Mouse (Mus musculus): ENCODE measurements around the gene Hist1h1c. TPM values are rescaled to one million over a fixed set of nuclear protein-coding genes. Genes with fewer than 3 reads are reported as not detected.

Hist1h1c gene
- total RNA-seq (2023), result 1,000 to 10,000 TPM; 1,619 to 1,663 TPM

DNA sequence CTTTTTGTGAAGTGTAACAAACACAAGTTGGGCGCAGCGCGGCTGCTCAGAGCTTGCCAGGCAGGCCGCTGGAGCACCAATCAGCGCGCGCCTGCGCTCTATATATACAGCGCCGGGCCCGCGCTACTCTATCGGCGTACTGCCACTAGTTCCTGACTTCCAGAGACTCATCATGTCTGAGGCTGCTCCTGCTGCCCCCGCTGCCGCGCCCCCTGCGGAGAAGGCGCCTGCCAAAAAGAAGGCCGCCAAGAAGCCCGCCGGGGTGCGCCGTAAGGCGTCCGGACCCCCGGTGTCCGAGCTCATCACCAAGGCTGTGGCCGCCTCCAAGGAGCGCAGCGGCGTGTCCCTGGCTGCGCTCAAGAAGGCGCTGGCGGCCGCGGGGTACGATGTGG, at the start of gene Hist1h1c:
Gene Hist1h1c, plus strand, starts transcription at position 132 of the 392 bp plus-strand sequence.

DNA sequence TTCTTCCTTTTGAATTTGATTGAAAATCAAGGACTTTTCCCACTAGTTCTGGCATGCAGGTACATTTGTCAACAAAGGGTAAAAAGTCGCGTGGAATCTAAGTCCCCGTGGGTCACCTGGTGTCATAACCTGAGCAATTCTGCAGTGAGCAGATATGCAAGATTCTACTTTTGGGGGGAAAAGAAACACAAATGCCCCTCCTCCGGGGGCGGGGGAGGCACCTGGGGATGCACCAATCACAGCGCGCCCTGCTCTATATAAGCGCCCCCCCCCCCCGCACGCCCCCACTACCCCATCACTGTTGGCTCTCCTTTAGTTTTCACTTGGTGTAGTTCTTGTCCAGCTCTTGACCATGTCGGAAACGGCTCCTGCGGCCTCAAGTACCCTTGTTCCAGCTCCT, 43.1 kb upstream of the Hist1h1c start, which contains the start of gene Hist1h1t:
Gene Hist1h1t, plus strand, starts transcription at position 301 of the 400 bp plus-strand sequence.

DNA sequence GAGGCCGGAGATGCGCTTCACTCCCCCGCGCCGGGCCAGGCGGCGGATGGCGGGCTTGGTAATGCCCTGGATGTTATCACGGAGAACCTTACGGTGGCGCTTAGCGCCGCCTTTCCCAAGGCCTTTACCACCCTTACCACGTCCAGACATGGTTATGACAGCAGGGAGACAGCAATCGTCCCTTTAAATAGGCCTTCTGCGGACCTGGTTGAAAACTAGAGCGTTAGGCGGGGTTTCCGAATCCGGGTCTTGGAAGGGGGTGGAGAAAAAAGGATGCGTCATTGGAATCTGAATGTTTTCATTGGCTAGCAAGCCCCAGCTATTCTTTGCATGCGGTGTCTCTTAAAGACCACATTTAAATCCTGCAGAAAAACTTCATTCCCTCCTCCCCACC, 40.3 kb upstream of the Hist1h1c start, which contains the start of gene Hist1h4c:
Gene Hist1h4c, minus strand, starts transcription at position 155 of the 394 bp plus-strand sequence.

DNA sequence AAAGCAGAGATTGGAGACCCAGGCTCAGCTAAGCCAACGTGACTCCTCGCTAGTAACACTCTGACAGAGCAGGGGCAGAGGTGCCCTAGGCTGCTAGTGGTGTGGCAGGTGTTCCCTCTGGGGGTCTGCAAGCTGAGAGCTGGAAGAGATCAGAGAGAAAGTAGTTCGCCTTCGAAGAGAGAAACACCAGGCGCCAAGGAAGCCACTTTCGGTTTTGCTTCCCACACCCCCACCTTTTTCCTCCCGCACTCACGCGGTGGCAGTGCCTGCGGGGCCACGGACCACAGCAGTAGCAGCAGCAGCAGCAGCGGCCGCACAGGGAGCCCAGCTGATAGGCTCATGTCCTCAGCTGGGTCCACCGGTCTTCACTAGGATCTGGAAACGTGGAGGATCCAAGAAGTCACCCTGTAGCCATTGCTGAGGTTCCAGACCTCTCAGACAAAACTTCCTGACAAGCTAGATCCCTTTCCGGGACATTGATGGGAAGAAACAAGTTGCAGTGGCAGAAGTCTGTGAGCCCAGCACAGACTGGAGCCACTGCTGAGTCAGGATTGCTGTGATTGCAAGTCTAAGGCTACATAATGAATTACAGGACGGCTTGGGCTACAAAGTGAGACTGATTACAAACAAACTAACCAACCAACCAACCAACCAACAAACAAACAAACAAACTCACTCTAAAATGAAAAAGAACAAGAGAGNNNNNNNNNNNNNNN, 28.1 kb upstream of the Hist1h1c start, which contains the start of gene Hfe:
Gene Hfe, minus strand, starts transcription at position 481 of the 716 bp plus-strand sequence.

DNA sequence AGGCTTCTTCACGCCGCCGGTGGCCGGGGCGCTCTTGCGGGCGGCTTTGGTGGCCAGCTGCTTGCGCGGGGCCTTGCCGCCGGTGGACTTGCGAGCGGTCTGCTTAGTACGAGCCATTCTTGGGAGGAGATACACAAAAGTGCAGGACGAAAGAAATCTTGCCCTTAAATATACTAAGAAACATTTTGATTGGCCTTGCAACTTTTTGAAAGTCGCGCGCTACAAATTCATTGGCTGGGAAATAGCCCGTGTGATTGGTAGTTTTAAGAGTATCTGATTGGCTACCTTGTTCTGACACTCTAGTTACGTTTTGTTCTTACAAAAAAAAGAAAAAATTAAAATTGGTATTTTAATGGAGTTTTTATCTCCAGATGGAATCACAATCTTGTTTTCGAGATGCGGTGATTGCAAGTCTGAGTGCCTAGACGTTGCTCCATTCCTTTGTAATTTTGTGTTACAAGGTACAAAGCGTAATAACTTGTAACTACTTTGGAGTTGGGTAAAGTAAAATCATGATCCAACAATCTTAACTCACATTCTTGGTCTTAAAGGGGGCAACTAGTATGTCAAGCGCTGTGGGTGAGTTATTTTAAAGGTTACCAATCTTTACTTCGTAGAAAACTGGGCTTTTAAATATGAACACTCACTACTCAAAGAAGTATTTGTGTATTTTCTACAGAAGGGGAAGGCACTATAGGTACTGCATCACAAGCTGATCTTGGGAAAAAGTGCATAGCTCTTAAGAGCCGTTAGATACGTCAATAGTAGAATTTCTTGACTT, 7.0 kb downstream of the Hist1h1c start, which contains the start of gene Hist1h3c:
Gene Hist1h3c, minus strand, starts transcription at position 222 of the 781 bp plus-strand sequence.

DNA sequence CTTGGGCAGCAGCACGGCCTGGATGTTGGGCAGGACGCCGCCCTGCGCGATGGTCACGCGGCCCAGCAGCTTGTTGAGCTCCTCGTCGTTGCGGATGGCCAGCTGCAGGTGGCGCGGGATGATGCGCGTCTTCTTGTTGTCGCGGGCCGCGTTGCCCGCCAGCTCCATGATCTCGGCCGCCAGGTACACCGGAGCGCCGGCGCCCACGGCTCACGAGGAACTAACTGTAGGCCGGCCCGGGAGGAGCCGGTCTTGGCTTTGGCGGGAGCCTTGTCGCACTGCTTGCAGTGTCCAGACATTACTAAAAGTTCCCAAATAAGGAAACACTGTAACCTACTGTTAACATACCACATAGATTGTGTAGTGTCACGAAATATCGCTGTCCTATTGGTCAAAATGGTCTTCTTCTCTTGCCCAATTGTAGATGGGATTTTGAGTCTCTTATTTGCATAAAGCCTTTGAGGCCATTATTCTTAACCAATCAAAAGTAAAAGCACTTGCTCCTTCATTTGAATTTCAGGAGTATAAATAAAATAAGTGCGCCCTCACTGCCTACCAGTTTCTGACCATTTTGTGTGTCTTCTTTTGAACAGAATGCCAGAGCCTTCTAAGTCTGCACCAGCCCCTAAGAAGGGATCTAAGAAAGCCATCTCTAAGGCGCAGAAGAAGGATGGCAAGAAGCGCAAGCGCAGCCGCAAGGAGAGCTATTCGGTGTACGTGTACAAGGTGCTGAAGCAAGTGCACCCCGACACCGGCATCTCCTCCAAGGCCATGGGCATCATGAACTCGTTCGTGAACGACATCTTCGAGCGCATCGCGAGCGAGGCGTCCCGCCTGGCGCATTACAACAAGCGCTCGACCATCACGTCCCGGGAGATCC, 7.8 kb downstream of the Hist1h1c start, which contains the start of gene Hist1h2bb:
Gene Hist1h2bb, plus strand, starts transcription at position 534 of the 880 bp plus-strand sequence.

DNA sequence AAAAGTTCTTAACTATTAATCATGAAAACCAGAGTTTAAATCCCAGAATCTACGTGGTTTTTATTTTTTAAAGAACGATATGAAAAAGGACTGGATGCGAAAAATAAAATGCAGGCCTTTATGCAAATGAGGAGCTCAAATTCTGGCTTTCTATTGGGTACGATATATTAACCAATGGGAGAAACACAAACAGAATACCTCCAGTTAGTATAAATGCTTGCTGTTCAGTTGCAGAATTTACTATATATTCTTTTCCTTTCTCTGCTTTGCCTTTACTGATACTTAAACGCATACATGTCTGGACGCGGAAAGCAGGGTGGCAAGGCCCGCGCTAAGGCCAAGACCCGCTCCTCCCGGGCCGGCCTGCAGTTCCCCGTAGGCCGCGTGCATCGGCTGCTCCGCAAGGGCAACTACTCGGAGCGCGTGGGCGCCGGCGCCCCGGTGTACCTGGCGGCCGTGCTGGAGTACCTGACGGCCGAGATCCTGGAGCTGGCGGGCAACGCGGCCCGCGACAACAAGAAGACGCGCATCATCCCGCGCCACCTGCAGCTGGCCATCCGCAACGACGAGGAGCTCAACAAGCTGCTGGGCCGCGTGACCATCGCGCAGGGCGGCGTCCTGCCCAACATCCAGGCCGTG, 12.3 kb downstream of the Hist1h1c start, which contains the start of gene Hist1h2ab:
Gene Hist1h2ab, plus strand, starts transcription at position 288 of the 639 bp plus-strand sequence.

DNA sequence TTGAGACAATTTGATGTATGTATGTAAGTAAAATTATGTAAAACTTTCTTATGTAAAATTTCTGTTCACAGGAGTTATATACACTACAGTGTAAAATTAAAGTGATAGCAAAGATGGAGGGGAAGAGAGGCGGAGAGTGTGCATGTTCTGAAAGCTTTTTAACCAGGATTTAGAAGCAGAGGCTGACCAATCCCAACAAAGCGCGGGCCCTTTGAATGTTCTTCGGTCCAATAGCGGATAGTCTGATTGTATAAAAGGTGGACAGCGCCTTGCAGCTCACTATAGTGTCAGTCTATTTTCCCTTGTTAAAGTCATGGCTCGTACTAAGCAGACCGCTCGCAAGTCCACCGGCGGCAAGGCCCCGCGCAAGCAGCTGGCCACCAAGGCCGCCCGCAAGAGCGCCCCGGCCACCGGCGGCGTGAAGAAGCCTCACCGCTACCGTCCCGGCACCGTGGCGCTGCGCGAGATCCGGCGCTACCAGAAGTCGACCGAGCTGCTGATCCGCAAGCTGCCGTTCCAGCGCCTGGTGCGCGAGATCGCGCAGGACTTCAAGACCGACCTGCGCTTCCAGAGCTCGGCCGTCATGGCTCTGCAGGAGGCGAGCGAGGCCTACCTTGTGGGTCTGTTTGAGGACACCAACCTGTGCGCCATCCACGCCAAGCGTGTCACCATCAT, 13.6 kb downstream of the Hist1h1c start, which contains the start of gene Hist1h3b:
Gene Hist1h3b, plus strand, starts transcription at position 201 of the 675 bp plus-strand sequence.

DNA sequence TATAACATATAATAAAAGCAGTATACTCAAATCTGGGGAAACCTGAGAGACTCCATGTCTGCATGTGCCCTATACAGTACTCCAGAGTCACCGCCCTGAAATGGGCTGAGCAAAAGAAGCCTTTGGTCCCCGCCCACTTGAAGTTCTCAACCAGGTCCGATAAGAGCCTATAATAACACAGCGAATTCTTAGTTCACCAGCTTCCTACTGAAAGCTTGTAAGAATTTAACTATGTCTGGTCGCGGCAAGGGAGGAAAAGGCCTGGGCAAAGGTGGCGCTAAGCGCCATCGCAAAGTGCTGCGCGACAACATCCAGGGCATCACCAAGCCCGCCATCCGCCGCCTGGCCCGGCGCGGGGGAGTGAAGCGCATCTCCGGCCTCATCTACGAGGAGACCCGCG, 18.2 kb downstream of the Hist1h1c start, which contains the start of gene Hist1h4b:
Gene Hist1h4b, plus strand, starts transcription at position 224 of the 400 bp plus-strand sequence.

DNA sequence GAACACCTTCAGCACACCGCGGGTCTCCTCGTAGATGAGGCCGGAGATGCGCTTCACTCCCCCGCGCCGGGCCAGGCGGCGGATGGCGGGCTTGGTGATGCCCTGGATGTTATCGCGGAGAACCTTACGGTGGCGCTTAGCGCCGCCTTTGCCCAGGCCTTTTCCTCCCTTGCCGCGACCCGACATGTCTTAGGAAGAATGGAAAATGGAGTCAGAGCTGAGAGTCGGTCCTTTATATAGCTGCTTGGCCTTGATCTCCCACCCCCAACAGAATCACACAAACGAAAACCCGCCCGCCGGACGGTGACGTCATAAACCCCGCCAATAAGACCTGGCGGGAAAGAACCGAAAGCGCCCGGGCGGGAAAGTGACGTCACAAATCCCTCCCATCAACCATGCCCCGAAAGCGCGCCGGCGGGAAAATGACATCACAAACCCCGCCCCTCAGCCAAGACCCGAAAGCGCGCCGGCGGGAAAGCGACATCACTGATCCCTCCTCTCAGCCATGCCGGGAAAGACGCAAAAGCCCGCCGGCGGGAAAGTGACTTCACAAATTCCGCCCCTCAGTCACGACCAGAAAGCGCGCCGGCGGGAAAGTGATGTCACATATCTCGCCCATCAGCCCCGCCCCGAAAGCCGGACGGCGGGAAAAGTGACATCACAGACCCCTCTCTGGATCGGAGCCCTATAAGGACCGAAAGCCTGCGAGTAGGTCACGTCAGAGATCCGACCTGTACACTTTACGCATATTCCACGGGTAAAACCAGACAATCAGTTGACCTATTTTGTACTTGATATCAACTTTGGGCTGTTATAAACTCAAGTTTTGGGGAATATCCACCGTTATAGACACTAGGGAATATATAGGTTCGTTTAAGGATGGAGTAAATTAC, 22.6 kb downstream of the Hist1h1c start, which contains the start of gene Hist1h4a:
Gene Hist1h4a, minus strand, starts transcription at position 259 of the 893 bp plus-strand sequence.

DNA sequence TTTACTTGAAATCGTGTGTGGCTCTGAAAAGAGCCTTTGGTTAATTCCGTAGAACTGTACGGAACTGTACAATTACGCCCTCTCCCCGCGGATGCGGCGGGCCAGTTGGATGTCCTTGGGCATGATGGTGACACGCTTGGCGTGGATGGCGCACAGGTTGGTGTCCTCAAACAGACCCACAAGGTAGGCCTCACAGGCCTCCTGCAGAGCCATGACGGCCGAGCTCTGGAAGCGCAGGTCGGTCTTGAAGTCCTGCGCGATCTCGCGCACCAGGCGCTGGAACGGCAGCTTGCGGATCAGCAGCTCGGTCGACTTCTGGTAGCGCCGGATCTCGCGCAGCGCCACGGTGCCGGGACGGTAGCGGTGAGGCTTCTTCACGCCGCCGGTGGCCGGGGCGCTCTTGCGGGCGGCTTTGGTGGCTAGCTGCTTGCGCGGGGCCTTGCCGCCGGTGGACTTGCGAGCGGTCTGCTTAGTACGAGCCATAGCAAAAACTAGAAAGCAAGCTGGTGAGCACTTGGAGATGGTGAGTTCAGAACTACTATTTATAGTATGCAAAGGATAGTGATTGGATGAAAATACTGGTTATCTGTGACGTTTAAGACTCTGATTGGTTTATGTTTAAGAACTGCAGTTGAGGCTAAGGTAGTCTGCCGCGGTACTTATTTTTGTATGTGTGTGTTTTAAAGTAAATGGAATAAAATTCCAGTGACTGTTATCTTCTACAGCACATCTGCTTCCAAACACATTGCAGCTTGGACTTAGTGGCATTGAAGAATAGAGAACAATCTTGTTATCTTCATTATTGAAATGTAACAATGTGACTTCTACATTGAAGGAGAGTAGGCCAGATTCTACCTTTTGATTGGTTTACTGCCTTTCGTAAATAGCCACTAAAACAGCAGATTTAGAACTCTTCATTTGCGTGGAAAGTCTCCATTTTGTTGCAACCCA, 23.5 kb downstream of the Hist1h1c start, which contains the start of gene Hist1h3a:
Gene Hist1h3a, minus strand, starts transcription at position 516 of the 951 bp plus-strand sequence.

DNA sequence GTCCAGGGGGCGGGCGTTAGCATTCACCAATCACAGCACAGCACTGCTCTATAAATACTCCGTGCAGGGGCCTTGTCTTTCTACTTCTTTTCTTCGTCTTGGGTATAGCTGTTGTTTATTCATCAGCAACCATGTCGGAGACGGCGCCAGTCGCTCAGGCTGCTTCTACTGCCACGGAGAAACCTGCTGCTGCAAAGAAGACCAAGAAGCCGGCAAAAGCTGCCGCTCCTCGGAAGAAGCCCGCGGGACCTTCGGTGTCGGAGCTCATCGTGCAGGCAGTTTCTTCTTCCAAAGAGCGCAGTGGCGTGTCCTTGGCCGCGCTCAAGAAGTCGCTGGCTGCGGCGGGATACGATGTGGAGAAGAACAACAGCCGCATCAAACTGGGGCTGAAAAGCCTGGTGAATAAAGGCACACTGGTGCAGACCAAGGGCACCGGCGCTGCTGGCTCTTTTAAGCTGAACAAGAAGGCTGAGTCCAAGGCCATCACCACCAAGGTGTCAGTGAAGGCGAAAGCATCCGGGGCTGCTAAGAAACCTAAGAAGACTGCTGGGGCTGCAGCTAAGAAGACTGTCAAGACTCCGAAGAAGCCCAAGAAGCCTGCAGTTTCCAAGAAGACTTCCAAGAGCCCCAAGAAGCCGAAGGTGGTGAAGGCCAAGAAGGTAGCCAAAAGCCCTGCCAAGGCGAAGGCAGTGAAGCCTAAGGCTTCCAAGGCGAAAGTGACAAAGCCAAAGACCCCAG, 25.1 kb downstream of the Hist1h1c start, which contains the start of gene Hist1h1a:
Gene Hist1h1a, plus strand, starts transcription at position 81 of the 738 bp plus-strand sequence.

DNA sequence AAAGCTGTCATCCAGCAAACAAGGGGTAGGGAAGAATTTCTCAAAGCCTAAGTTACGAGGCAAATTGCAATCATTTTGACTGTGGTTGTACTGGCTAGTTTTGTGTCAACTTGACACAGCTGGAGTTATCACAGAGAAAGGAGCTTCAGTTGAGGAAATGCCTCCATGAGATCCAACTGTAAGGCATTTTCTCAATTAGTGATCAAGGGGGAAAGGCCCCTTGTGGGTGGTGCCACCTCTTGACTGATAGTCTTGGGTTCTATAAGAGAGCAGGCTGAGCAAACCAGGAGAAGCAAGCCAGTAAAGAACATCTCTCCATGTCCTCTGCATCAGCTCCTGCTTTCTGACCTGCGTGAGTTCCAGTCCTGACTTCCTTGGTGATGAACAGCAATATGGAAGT, 31.0 kb downstream of the Hist1h1c start, which contains the start of gene Trim38:
Gene Trim38, plus strand, starts transcription at position 301 of the 400 bp plus-strand sequence.

Data from neutrophil, adult 59 days (primary cell).